Mouse (Mus musculus) ES-E14 (cell line): Measurements from ENCODE around the gene Tbkbp1.

Source experiments
- CHD2 ChIP-seq: IDR thresholded peaks from 2 replicates; pipeline ENCODE4 v1.6.1; 2014; ENCODE audit warnings: mild to moderate bottlenecking, low read depth, low read length, inconsistent platforms
- HCFC1 ChIP-seq: IDR thresholded peaks from 2 replicates; pipeline ENCODE4 v1.6.1; 2012; ENCODE audit warnings: low read length, inconsistent platforms, borderline replicate concordance; ENCODE audit not compliant: insufficient read depth
- MAFK ChIP-seq: IDR thresholded peaks from 2 replicates; pipeline ENCODE4 v1.6.1; 2014; ENCODE audit warnings: mild to moderate bottlenecking, low read depth, low read length, inconsistent platforms; ENCODE audit not compliant: insufficient read depth
- ZC3H11A ChIP-seq: IDR thresholded peaks from 2 replicates; pipeline ENCODE4 v1.6.1; 2012; ENCODE audit warnings: low read depth, mild to moderate bottlenecking, inconsistent platforms, low read length, borderline replicate concordance
- ZNF384 ChIP-seq: IDR thresholded peaks from 2 replicates; pipeline ENCODE4 v1.6.1; 2012; ENCODE audit warnings: low read depth, low read length, inconsistent platforms

DNA sequence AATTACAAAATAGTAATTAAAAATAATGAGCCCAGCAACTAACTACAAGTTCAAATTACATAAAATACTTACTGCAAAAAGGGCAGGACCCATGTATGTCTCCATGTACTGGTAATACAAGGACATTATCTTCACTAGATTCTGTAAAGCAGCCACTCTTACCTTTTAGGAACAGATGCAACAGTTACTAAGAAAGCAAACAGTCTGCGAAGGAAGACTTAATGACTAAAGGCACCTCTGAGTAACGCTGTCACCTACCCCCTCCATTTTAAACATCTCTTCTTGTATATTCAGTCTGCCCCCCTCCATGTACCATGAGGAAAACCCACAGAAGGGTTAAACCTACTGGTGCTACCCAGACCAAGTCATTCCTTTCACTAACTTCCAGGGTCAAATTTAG lies 26.9 kb upstream of the Tbkbp1 start:
- TF ChIP-seq ZC3H11A (no peak), ZNF384 (no peak), CHD2 (no peak), HCFC1 (no peak), MAFK (no peak)
